Mouse (Mus musculus) megakaryocyte, adult 5-6 weeks (primary cell): ENCODE measurements around the gene Metrnl. TPM values are rescaled to one million over a fixed set of nuclear protein-coding genes. Genes with fewer than 3 reads are reported as not detected.
"Not testable (repeated sequence)": the region's sequence is repeated elsewhere in the genome, so short reads cannot be mapped to it uniquely, and the experiment has no call there.

Experiments used
- ATAC-seq: 2 replicates; pipeline ENCODE4 v1.8.0; 2016; ENCODE audit warnings: mild to moderate bottlenecking, inconsistent platforms; ENCODE audit not compliant: poor library complexity, severe bottlenecking
- total RNA-seq, 2 experiments: library from RNA; stranded (forward) in 1 of 2; stranded (reverse) in 1 of 2; fragments of 153-499, 151-499 nt in 1 of 2; fragments of 221-1000, 200-1000 nt in 1 of 2; gene quantifications; 2 replicates each; pipeline versions ENCODE4 v1.2.3 to v1.2.4; 2015 to 2017

Metrnl gene
- total RNA-seq (2015): 32.9 and 40.5 TPM in 2 replicates
- 16.4 and 20.6 TPM in 2 replicates for total RNA-seq (2017)

DNA sequence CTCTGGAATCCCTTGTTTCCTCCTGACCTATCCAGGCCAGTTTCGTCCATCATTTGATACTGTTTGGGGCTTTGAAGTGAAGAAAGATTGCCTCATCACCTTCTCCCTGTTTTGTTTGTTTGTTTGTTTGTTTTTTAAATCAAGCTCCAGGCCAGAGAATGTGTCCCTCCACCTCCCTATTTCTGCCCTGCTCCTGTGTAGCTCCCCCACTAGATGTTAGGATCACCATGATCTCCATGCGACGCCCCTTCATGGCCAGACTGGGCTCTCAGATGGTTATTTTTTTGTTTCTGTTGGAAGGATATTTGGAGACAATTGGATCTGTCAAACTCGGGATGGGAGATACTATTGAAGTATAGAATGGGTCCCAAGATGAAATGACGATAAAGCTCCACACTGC, at the start of gene Metrnl:
Gene Metrnl, plus strand, starts transcription at position 301 of the 400 bp plus-strand sequence.
- no peak for ATAC-seq

GRCm38 (mm10) chr11:121651556-121651955, 49.8 kb upstream of the Metrnl start:
- no peak for ATAC-seq

DNA sequence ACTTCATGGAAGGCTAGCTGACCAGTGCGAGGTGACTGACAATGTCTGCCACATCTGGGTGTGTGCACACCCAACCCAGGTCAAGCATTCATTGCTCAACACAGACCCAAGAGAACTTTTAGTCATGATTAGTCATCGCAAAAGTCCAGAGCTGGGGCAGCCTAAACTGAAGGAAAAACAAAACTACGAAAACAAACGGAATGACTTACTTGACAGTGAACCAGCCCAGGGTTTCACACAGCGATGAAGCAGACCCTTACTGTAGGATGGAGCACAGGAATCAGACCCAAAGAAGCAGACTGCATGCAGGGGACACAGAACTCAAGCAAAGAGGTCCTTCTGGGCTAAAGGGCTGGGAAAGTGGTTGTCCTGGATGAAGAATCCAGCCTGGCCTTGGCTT, 49.4 kb upstream of the Metrnl start:
- ATAC-seq: no peak

DNA sequence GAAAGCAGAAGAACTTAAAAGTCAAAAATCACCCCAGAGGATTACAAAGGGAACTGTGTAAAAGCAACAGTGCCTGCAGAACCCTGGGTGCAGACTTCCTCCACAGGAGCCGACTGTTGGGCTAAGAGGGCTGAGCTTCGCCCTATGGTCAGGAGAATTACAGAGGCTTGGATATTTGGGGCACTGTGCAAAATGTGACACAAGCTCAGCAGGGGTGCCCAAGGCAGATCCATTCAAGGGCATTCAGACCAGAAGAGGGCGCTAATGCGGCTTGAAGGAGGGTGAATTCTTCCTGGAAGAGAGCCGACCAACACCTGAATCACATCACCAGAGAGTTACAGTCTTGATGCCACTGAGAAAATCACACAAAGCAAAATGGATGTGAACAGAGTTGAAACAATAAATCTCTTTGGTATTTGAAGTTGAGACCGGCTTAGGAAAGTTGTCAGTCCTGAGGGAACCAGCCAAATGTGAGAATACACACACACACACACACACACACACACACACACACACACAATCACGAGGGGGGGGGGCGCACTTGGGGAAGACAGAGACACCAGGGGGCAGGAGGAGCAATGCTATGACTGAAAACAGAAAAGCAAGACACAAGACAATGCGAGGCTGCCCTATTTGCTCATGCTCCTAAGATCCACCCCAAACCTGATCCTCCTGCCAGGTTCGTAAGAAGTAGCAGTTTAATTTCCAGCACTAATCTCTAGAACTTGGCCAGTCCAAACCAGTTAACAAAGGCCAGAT, 48.6 kb upstream of the Metrnl start:
- peak; percentile 58 for ATAC-seq

- no peak for ATAC-seq
These were observed 47.7 kb upstream of the Metrnl start for GRCm38 (mm10) chr11:121653631-121654030.

DNA sequence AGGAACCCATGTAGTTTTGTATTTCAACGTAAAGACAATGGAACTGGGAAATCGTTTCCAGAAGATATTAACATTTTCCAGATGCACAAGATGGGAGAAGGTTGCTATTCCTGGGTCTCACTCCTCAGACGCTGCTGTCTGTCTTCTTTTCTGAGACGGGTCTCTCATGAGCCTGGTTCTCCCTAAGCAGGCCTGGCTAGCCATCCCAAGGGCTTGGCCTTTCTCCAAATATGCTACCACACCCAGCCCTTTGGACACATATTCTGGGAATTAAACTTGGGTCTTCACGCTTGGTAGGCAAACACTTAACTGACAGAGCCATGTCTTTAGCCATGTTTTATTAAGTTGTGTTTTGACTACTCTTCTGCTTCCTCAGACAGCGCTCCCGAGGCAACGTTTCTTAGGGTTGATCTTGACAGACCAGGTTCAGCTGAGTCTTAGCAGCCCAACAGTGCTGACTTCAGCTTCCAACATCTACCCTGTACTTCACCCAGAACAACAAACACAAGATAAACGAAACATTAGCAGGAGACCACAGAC, 46.9 kb upstream of the Metrnl start:
- no peak for ATAC-seq

DNA sequence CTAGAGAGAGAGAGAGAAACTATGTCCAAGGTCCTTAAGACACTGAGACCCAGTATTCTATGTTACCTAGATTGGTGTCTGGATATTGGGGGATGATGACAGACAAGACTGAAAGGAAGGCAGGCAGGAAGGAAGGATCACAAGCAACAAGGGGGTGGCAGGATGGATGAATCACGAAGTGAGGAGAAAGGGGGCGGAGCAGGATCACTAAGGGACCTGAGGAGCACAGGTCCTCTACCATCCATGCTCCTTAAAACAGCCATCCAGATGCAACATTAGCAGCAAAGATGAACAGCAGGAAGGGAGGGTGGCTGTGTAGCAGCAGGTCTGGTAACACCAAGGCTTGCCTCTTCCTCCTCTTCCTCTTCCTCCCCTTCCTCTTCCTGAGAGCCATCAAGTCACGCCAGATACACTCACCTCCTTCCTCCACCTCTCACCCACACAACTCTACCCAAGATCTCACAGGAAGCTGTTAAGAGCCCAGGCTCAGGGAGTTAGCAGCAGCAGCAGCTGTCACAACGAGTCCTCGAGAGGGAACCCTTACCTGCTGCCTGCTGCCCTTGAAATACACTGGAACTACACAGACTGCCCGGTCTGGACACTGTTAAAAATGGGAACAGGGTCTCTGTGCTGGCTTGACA, 46.1 kb upstream of the Metrnl start:
- ATAC-seq: peak; percentile 45

GRCm38 (mm10) chr11:121655807-121656511, 45.4 kb upstream of the Metrnl start:
- ATAC-seq: peak; percentile 39

- no peak for ATAC-seq
These were observed 43.2 kb upstream of the Metrnl start for GRCm38 (mm10) chr11:121658151-121658550.

DNA sequence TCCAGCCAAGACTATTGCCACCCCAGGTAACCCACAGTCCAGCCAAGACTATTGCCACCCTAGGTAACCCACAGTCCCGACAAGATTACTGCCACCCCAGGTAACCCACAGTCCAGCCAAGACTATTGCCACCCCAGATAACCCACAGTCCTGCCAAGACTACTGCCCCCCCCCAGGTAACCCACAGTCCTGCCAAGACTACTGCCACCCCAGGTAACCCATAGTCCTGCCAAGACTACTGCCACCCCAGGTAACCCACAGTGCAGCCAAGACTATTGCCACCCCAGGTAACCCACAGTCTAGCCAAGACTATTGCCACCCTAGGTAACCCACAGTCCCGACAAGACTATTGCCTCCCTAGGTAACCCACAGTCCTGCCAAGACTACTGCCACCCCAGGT, 40.7 kb upstream of the Metrnl start:
- ATAC-seq: not testable (repeated sequence)

DNA sequence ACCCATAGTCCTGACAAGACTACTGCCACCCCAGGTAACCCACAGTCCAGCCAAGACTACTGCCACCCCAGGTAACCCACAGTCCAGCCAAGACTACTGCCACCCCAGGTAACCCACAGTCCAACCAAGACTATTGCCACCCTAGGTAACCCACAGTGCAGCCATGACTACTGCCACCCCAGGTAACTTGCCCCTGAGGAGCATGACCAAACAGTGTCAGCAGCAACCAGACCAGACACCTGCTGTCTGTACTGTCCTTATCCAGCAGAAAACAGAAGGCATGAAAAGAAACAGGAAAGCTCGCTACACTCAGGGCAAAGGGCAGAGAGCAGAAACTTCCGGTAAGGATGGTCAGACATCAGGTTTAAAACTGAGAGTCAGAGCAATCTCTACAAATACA, 40.2 kb upstream of the Metrnl start:
- ATAC-seq: no peak

DNA sequence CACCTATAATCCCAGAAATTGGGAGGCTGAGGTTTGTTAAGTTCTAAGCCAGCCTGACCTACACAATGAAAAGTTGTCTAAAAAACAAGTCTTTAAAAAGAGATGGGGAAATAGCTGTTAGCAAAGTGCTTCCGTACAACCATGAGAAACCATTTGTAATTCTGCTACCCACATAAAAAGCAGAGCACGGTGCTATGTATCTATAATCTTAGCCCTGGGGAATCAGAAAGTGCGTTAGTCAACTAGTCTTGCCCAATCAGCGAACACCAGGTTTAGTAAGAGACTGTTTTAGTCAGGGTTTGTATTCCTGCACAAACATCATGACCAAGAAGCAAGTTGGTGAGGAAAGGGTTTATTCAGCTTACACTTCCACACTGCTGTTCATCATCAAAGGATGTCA, 33.8 kb upstream of the Metrnl start:
- ATAC-seq: no peak

GRCm38 (mm10) chr11:121668776-121669175, 32.6 kb upstream of the Metrnl start:
- no peak for ATAC-seq

DNA sequence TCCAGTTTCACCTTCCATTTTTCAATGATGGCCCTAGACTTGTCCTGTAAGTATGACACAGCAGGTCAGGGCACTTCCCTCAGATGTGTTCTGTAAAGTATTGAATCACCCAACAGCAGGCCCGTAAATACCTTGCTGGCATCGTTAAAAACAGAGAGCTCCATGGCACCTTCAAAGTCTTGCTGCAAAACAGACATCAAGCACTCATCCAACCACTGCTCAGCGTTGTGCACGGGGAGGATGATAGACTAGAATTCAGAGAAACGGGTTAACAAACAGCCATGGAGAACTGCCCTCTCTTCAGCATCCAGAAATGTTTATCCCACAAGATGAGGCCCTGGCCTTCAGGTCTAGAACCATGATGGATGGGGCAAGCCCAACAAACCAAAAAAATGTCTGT, 30.4 kb upstream of the Metrnl start:
- ATAC-seq: no peak

- no peak for ATAC-seq
These were observed 28.9 kb upstream of the Metrnl start for GRCm38 (mm10) chr11:121672312-121672989.

- peak; percentile 95 for ATAC-seq
These were observed 28.3 kb upstream of the Metrnl start, which contains the start of gene B3gntl1 for GRCm38 (mm10) chr11:121672990-121673572. B3gntl1 (minus strand) TSS chr11:121673153.

- ATAC-seq: peak; percentile 16
These were observed 27.7 kb upstream of the Metrnl start for GRCm38 (mm10) chr11:121673629-121674028.

DNA sequence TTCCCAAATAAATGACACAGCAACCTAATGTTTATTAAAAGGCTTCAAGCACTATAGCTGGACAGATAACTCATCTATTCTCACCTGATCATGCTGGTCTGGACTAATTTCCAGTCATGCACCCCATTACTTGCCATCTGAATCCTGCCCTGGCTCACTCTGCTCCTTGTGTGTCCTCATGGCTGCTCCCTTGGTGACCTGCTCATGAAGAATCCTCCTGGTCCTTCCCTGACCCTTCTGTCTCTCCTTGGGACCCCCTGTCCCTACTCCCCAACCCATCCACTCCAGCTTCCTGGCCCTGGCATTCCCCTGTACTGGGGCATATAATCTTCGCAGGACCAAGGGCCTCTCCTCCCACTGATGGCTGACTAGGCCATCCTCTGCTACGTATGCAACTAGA, 24.5 kb upstream of the Metrnl start:
- ATAC-seq: no peak

DNA sequence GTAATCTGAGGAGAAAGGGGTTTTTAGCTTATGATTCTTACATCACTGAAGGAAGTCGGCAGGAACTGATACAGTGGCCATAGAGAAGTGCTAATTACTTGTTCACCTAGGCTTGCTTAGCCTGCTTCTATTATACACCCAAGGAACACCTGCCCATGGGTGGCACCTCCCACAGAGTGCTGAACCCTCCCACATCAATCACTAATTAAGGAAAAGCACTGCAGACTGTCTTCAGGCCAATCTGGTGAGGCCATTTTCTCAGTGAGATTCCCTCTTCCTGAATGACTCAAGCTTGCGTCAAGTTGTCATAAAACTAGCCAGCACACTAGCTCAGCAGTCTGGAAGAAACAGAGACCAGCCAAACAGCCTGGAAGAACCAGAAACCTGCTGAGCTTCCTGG, 21.8 kb upstream of the Metrnl start:
- no peak for ATAC-seq

DNA sequence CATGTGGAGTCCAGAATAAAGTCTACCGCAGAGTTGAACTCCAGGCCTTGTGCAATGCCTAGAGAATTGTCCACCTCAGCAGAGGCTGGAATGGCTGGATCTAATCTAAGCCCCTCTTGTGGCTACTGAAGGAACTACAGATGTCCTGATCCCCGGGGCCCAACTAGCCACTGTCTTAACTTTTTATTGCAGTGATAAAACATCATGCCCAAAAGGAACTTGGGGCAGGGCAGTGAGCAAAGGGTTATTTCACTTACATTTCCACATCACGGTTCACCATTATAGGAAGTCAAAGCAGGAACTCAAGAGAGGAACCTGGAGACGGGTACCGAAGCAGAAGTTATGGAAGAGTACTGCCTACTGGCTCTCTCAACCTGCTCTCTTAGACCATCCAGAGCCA, 20.6 kb upstream of the Metrnl start:
- peak; percentile 95 for ATAC-seq
